Mouse (Mus musculus) cerebellum, postnatal 36 days (tissue): ENCODE measurements around the gene Asah2.
"Not testable (repeated sequence)": the region's sequence is repeated elsewhere in the genome, so short reads cannot be mapped to it uniquely, and the experiment has no call there.

Source experiments
- DNase-seq, 2 experiments: peaks; one replicate each; pipeline ENCODE4 v3.0.0; 2021 to 2022; ENCODE audit warnings: mixed read lengths in 2 of 2

Gene Asah2

GRCm38 (mm10) chr19:32107771-32108306 is at the start of gene Asah2:
Gene Asah2 (minus strand): TSS chr19:32108211.
- peak; percentile 31 to 37 for DNase-seq

DNA sequence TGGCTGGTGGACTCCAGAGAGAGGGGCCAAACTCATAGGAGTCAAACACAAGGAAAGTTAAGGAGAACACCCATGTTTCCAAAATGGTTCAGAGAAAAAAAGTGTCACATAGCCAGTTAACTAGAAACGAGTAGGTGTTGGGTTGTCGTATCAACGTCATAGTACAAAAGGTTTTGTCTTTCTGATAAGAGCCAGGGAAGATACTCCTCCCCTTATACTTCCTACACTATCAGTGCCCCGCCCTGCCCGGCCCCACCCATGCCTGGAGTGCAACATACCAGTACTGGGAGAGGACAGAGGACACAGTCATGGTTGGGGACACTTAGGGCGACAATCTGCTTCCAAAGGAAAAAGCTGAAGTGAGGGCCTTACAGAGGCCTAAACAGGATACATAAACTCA is 49.0 kb upstream of the Asah2 start:
- DNase-seq: no peak

GRCm38 (mm10) chr19:32152529-32152928 is 44.5 kb upstream of the Asah2 start:
- DNase-seq: no peak

DNA sequence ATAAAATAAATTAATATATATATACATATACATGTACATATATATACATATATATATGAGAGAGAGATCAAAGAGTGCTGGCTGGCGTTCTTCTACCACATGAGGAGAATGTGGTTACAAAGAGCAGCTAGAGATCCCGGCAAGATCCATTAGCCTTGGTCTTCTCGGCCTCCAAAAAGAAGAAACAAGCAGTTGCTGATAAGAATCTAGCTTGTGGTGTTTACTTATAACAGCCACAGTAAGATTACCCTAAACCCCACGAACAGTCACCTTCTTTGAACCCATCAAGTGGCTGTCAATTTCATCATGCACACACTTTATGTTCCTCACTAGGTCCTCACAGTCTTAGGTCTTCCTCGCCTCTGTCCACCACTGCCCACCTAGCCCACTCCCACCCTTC is 40.7 kb upstream of the Asah2 start:
- no peak for DNase-seq

- no peak for DNase-seq
Measured at GRCm38 (mm10) chr19:32142383-32142782, 34.4 kb upstream of the Asah2 start.

GRCm38 (mm10) chr19:32138361-32139088 is 30.5 kb upstream of the Asah2 start:
- DNase-seq: no peak

DNA sequence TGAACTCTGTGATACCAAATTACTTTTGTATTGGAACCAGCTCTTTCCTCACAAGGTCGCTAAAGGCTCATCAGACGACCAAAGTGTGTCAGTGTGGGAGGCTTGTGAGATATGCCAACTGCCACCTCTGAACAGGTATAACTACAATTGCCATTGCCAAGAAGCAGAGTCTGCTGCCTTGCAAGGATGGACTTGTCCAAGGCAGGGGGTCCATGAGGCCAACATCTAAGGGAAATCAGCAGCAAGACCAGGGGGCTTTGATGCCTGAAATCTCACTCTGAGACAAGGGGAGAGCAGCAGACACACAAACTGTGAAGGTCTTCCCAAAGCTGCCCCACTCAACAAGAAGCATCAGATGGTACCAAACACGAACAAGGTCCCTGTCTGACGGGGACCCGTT is 29.9 kb upstream of the Asah2 start:
- DNase-seq: no peak

- DNase-seq: no peak
Measured at GRCm38 (mm10) chr19:32136888-32137625, 29.0 kb upstream of the Asah2 start.

- not testable (repeated sequence) for DNase-seq
Measured at GRCm38 (mm10) chr19:32131707-32132488, 23.9 kb upstream of the Asah2 start.

- no peak for DNase-seq
Measured at GRCm38 (mm10) chr19:32129281-32129680, 21.3 kb upstream of the Asah2 start.

- DNase-seq: no peak
Measured at GRCm38 (mm10) chr19:32127180-32127850, 19.3 kb upstream of the Asah2 start.

DNA sequence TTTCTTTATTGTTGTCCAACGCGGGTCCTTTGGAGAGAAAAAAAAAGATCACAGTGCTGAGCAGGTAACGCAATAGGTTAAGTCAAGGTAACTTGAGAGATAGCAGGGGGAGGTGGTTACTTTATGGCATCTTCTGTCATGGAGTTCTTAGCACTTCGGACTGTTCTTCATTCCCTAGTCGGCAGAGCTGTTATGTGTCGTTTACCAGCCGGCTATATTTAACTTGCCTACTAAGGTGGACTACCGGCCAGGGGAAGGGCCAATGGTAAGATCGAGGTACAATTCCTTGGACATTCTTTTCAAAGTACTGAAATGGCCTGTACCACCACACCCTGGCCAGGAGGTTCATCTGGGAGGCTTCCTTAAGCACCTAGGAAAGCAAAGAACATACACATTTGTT is 16.1 kb upstream of the Asah2 start:
- DNase-seq: no peak

DNA sequence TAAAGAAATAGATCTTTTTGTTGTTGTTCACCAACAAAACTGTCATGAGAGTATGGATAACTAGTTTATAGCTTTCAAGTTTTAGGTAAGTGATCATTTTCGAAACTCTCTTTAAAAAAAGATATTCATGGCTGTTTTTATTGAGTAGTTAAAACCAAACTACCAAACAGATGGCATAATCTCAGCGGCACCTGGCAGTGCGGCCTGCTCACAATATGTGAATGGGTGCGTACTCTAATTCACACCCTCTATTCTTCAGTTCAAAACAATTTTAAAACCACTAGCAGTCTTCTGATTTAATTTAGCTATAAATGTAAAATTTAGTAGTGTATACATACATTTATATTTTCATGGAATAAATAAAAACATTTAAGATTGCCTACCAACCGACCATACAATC is 15.2 kb upstream of the Asah2 start:
- no peak for DNase-seq

DNA sequence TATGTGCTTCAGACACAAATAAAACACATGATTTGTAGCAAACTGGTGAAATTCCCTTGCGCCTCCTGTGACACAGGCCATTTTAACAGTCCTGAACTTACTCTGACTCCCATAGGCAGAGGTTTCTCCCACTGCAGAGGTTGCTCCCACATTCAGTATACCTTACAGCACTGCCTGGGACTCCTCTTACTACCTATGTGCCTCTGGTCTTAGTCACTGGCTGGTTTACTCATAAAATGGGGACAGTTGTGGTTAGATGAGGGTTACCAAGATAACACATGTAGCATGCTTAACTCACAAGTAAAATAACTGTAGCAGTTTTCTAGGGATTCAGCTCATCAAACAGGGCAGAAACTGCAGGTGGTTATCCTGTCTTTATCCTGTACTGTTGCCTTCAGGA is 12.8 kb upstream of the Asah2 start:
- DNase-seq: no peak

DNA sequence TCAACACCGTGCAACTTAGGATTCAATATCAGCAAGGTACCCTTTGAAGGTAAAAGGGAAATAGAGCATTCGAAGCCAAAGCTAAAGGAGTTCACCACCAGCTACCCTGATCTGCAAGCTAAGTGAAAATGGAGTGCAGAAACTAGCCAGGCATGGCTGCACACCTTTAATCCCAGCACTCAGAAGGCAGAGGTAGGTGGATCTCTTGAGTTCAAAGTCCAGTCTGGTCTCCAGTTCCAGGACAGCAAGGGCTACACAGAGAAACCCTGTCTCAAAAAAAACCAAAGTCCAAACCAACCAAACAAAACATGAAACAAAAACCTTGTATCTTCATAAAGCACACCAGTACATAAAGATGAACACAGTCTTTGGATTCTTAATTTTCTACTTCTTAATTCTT is 11.7 kb upstream of the Asah2 start:
- no peak for DNase-seq

DNA sequence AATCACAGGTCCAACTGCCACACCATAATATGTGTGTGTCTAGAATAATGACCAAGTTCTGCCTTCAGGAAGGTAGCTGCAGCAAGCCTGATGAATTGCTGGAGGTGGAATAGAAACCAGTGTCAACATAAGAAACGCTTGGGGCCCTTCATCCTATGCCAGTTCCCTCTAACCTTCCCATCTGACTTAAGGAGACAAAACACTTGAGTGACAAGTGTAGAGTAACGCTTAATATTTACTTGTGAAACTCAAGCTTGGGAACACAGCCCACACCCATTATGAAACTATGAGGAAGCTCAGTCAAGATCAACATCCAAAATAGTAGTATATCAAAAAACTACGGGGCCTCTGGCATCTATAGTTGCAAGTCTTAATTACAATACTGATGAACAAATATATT is 10.5 kb upstream of the Asah2 start:
- no peak for DNase-seq

GRCm38 (mm10) chr19:32117484-32118018 is 9.5 kb upstream of the Asah2 start:
- no peak for DNase-seq

DNA sequence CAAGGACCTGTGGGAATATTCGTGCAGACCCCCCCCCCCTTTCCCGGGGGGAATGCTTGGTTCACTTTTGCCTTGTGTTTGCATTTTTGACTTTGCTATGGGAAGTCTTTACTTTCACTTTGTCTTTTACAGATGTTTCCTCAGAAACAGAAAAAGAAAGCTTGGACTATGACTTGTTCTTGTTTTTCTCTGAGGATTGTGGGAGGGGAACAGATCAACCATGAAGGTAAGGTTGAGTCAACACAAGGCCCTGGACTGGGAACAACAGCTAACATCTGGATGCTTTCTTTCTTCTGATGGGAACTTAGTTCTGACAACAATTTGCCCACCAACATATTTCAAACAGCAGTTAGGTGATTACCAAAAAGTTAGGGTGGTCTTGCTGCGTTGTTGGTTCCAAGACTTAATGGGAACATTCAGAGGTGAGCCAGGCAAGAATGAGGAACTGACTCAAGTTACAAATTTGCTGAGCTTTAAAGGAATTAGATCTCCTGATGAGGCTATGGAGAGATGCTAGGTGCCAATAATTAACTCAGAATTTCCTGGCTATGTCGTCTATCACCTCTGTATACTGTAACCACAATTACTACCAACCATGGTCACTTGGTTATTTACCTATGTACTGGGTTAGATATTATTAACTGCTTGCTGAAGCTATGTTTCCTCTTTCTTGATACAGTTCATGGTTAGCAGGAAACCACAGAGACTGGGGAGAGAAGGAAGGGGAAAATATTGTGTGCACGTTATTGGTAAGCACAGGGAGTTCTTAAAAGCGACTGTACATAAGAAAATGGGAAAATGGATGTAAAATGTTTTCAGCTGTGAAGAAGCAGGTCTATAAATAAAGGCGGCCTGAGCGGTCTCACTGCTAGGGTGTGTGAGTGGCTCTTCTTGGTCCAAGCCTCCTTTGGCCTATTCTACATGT is 4.1 kb upstream of the Asah2 start:
- no peak for DNase-seq

GRCm38 (mm10) chr19:32106750-32107149 is 1.3 kb downstream of the Asah2 start:
- no peak for DNase-seq

- peak; percentile 23 to 44 for DNase-seq
Measured at GRCm38 (mm10) chr19:32104217-32104616, 3.8 kb downstream of the Asah2 start.

DNA sequence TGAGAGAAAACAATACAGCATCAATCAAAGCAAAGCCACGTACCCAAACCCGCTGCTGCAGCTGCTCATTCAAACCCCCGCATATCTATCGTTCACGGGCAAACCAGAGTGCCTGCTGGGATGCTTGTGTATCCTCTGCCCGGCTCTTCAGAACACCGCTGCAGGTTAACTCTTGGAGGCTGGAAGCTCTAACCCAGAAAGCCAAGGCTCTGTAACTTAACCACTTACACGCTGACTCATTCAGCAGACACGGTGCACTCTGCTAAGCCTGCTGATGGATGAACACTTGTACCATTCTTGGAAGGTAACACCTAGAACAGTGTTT is 5.1 kb downstream of the Asah2 start:
- no peak for DNase-seq
